Mouse (Mus musculus) cerebellum, adult 2 months (tissue): ENCODE data around the gene Unc5c.

ENCODE experiments used
- CTCF ChIP-seq: fragments of 200-500 bp; IDR thresholded peaks from 2 replicates; pipeline ENCODE4 v1.5.1; 2011; ENCODE audit warnings: low read depth, mild to moderate bottlenecking, control low read depth, low read length, moderate library complexity, borderline replicate concordance; ENCODE audit not compliant: insufficient read depth
- POLR2A ChIP-seq: fragments of 200-500 bp; IDR thresholded peaks from 2 replicates; pipeline ENCODE4 v1.6.1; 2011; ENCODE audit warnings: low read length, control low read depth, borderline replicate concordance; ENCODE audit not compliant: insufficient read depth

DNA sequence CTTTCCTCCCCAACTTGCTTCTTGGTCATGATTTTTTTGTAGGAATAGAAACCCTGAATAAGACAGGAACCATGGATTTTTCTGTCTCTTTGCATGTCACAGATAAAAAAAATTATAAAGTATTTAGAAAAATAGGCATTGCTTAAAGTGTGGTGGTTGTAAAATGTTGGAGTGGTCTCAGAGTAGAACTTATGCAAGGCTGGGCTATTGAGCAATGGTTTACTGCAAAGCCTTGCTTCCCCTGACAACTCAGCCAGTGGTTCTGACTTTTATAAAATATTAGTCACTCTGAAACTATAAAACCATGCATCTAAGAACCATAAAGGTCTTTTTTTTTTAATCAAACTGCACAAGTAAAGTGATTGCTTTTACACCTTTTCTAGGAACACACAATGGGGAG is 280.3 kb downstream of the Unc5c start:
- TF ChIP-seq CTCF (no peak), POLR2A (no peak)
